Comparison of ENCODE assay signal across 8 mouse cellular contexts in genomic region chr17:88641012-88641411, GRCm38 (mm10). TPM values are rescaled to one million over a fixed set of nuclear protein-coding genes. Genes with fewer than 3 reads are reported as not detected.
DNase-seq lines count a peak whose midpoint lies in the region; ATAC-seq and TF ChIP-seq lines count a peak whose summit lies in the region.

No protein-coding gene starts in this region.

- TF ChIP-seq CTCF in left cerebral cortex, adult 2 months (IDR thresholded peaks at IDR 0.05), result peak; percentile 89
- peak; percentile 86 for TF ChIP-seq CTCF in midbrain, postnatal 0 days (IDR thresholded peaks at IDR 0.05)

- H3K27me3 ChIP-seq in hindbrain, embryonic 11.5 days (ENCODE audit: control insufficient read depth, insufficient read depth, low read length), result no peaks in the 10 kb centered on the region
- no peaks in the 10 kb centered on the region for H3K27me3 ChIP-seq in hindbrain, embryonic 13.5 days
- H3K27me3 ChIP-seq in forebrain, embryonic 14.5 days (replicated peaks; ENCODE audit: control insufficient read depth, insufficient read depth, low read length), result no peaks in the 10 kb centered on the region
- no peaks in the 10 kb centered on the region for H3K27me3 ChIP-seq in midbrain, postnatal 0 days (ENCODE audit: insufficient read depth, low read length)
- no peaks in the 10 kb centered on the region for H3K27me3 ChIP-seq in splenic B cell, adult 2 months (ENCODE audit: control insufficient read depth, insufficient read depth, low read length, poor library complexity, severe bottlenecking)

- H3K4me1 ChIP-seq in hindbrain, embryonic 11.5 days (replicated peaks; ENCODE audit: control insufficient read depth, insufficient read depth, low read length), result no peaks in the 10 kb centered on the region
- no peaks in the 10 kb centered on the region for H3K4me1 ChIP-seq in hindbrain, embryonic 13.5 days (replicated peaks)
- H3K4me1 ChIP-seq in forebrain, embryonic 14.5 days (ENCODE audit: control insufficient read depth, insufficient read depth, low read length), result no peaks in the 10 kb centered on the region
- H3K4me1 ChIP-seq in midbrain, postnatal 0 days (ENCODE audit: insufficient read depth, low read length), result no peaks in the 10 kb centered on the region

- H3K4me3 ChIP-seq in hindbrain, embryonic 11.5 days (ENCODE audit: low read depth, low read length), result no peak overlapping the region
- no peak overlapping the region for H3K4me3 ChIP-seq in hindbrain, embryonic 13.5 days
- no peak overlapping the region for H3K4me3 ChIP-seq in forebrain, embryonic 14.5 days (ENCODE audit: low read depth, low read length)
- no peak overlapping the region for H3K4me3 ChIP-seq in left cerebral cortex, adult 2 months
- H3K4me3 ChIP-seq in midbrain, postnatal 0 days (ENCODE audit: low read depth, low read length), result no peak overlapping the region

- no peaks in the 10 kb centered on the region for H3K9me3 ChIP-seq in hindbrain, embryonic 11.5 days (ENCODE audit: control insufficient read depth, low read length)
- no peaks in the 10 kb centered on the region for H3K9me3 ChIP-seq in hindbrain, embryonic 13.5 days
- no peaks in the 10 kb centered on the region for H3K9me3 ChIP-seq in forebrain, embryonic 14.5 days (replicated peaks; ENCODE audit: control insufficient read depth, low read length)
- H3K9me3 ChIP-seq in midbrain, postnatal 0 days (ENCODE audit: low read length), result no peaks in the 10 kb centered on the region

- no peaks in the 10 kb centered on the region for H3K36me3 ChIP-seq in hindbrain, embryonic 11.5 days (ENCODE audit: control insufficient read depth, insufficient read depth, low read length)
- H3K36me3 ChIP-seq in hindbrain, embryonic 13.5 days, result no peaks in the 10 kb centered on the region
- H3K36me3 ChIP-seq in forebrain, embryonic 14.5 days (ENCODE audit: control insufficient read depth, insufficient read depth, low read length), result no peaks in the 10 kb centered on the region
- no peaks in the 10 kb centered on the region for H3K36me3 ChIP-seq in midbrain, postnatal 0 days (ENCODE audit: insufficient read depth, low read length)
- no peaks in the 10 kb centered on the region for H3K36me3 ChIP-seq in splenic B cell, adult 2 months (ENCODE audit: control insufficient read depth, insufficient read depth, low read length, poor library complexity, severe bottlenecking)

- no peak overlapping the region for H3K4me2 ChIP-seq in hindbrain, embryonic 11.5 days (replicated peaks; ENCODE audit: low read depth, low read length)
- H3K4me2 ChIP-seq in hindbrain, embryonic 13.5 days, result no peak overlapping the region
- H3K4me2 ChIP-seq in forebrain, embryonic 14.5 days (ENCODE audit: low read length), result no peak overlapping the region
- no peak overlapping the region for H3K4me2 ChIP-seq in midbrain, postnatal 0 days (ENCODE audit: low read depth, low read length, poor library complexity, severe bottlenecking)

- intact Hi-C loops in left cerebral cortex, adult 2 months (cut with DNase I), result loop anchor here (2.0 to 10.0 kb wide), 2 partner anchors 112 to 356 kb away; no protein-coding TSS in a partner anchor

- DNase-seq in hindbrain, embryonic 11.5 days (ENCODE audit: low spot score), result peak; percentile 84
- peak; percentile 38 for DNase-seq in c-Kit-positive CD71-positive TER-119-positive erythroid progenitor cells, embryonic 14.5 days (ENCODE audit: low spot score)
- DNase-seq in forebrain, embryonic 14.5 days (ENCODE audit: low spot score), result peak; percentile 82
- DNase-seq in induced T-regulatory cell, adult 2 months (ENCODE audit: low read depth), result peak; percentile 78
- peak; percentile 64 to 73 for DNase-seq in left cerebral cortex, adult 2 months (ENCODE audit: extremely low spot score in 1 of 2, low spot score in 2 of 2)
- DNase-seq in midbrain, postnatal 0 days (ENCODE audit: low spot score), result peak; percentile 85
- peak; percentile 75 for DNase-seq in splenic B cell, adult 2 months (ENCODE audit: low read depth, low spot score)

- H3K27ac ChIP-seq in hindbrain, embryonic 11.5 days (ENCODE audit: low read depth, low read length), result no peak overlapping the region
- no peak overlapping the region for H3K27ac ChIP-seq in hindbrain, embryonic 13.5 days
- no peak overlapping the region for H3K27ac ChIP-seq in forebrain, embryonic 14.5 days (ENCODE audit: low read depth, low read length)
- no peak overlapping the region for H3K27ac ChIP-seq in left cerebral cortex, adult 2 months
- no peak overlapping the region for H3K27ac ChIP-seq in midbrain, postnatal 0 days (ENCODE audit: low read depth, low read length)

- no peak overlapping the region for H3K9ac ChIP-seq in hindbrain, embryonic 11.5 days (ENCODE audit: low read depth, low read length)
- H3K9ac ChIP-seq in hindbrain, embryonic 13.5 days, result no peak overlapping the region
- H3K9ac ChIP-seq in forebrain, embryonic 14.5 days (ENCODE audit: low read length), result no peak overlapping the region
- H3K9ac ChIP-seq in midbrain, postnatal 0 days (replicated peaks; ENCODE audit: low read length, poor library complexity, severe bottlenecking), result no peak overlapping the region

- 0 out of 2 replicates have a peak, but pooled peaks have one; percentile 40 for ATAC-seq in hindbrain, embryonic 11.5 days (ENCODE audit: low FRiP score)
- no peak for ATAC-seq in hindbrain, embryonic 13.5 days (ENCODE audit: low FRiP score)
- peak; percentile 42; the same call in 1 of the 2 replicates for ATAC-seq in forebrain, embryonic 14.5 days
- no peak for ATAC-seq in midbrain, postnatal 0 days (ENCODE audit: low FRiP score)

- 27% methylated on average over 6 of the region's 6 CpGs for WGBS in hindbrain, embryonic 11.5 days
- 34% methylated on average over 6 of the region's 6 CpGs for WGBS in hindbrain, embryonic 13.5 days
- WGBS in forebrain, embryonic 14.5 days, result 28% methylated on average over 6 of the region's 6 CpGs
- 27% methylated on average over 6 of the region's 6 CpGs for WGBS in midbrain, postnatal 0 days

RNA-seq across cellular contexts. Expression of gene Gtf2a1l, which starts 27.4 kb away (rescaled TPM):
- polyA plus RNA-seq in hindbrain, embryonic 11.5 days (2014; fragmentation: Nextera tagmentation; extraction: Ambion mirVana), result 0.36 and 0.39 TPM in 2 replicates
- polyA plus RNA-seq in hindbrain, embryonic 13.5 days (2015; fragmentation: Nextera tagmentation; extraction: Ambion mirVana), result 0.12 and 0.14 TPM in 2 replicates
- polyA plus RNA-seq in forebrain, embryonic 14.5 days (2014; fragmentation: Nextera tagmentation; extraction: Ambion mirVana), result 0.17 TPM in 1 of 2 replicates, not detected in the other
- total RNA-seq in left cerebral cortex, adult 2 months (2021), result under 1 TPM; 0.28 to 0.32 TPM
- not detected in 2 replicates for total RNA-seq in midbrain, postnatal 0 days (2014; rRNA removed)
- 0.29 and 0.39 TPM in 2 replicates for polyA plus RNA-seq in midbrain, postnatal 0 days (2015; fragmentation: Nextera tagmentation; extraction: Ambion mirVana)

RNA-seq across cellular contexts. Expression of gene Ston1, which starts 43.5 kb away (rescaled TPM):
- polyA plus RNA-seq in hindbrain, embryonic 11.5 days (2014; fragmentation: Nextera tagmentation; extraction: Ambion mirVana), result 4.8 and 7.2 TPM in 2 replicates
- 2.0 and 2.6 TPM in 2 replicates for polyA plus RNA-seq in hindbrain, embryonic 13.5 days (2015; fragmentation: Nextera tagmentation; extraction: Ambion mirVana)
- 2.4 and 2.8 TPM in 2 replicates for polyA plus RNA-seq in forebrain, embryonic 14.5 days (2014; fragmentation: Nextera tagmentation; extraction: Ambion mirVana)
- 1 to 10 TPM; 6.1 to 7.4 TPM for total RNA-seq in left cerebral cortex, adult 2 months (2021)
- 4.0 and 5.0 TPM in 2 replicates for total RNA-seq in midbrain, postnatal 0 days (2014; rRNA removed)
- 1.1 and 1.3 TPM in 2 replicates for polyA plus RNA-seq in midbrain, postnatal 0 days (2015; fragmentation: Nextera tagmentation; extraction: Ambion mirVana)

Comparison
In these comparisons a context has a peak if more than half of its experiments do, and no peak if none do; other contexts are left out.
1. ATAC-seq: peak in hindbrain, embryonic 11.5 days (single experiment) and forebrain, embryonic 14.5 days (single experiment); none in hindbrain, embryonic 13.5 days (single experiment) and midbrain, postnatal 0 days (single experiment).
2. Peak in every context shown above with its lines, with median percentiles within 50 percentile points of each other: DNase-seq.